Mouse (Mus musculus): Measurements from ENCODE around the gene Ano3. TPM values are rescaled to one million over a fixed set of nuclear protein-coding genes. Genes with fewer than 3 reads are reported as not detected.
A peak's percentile ranks its signal among the peaks of the same experiment; 100 is the strongest.

Ano3 gene
- total RNA-seq, 2 experiments from 2014 or later: 0.15 to 0.18 TPM

- DNase-seq: no peak
Observed at GRCm38 (mm10) chr2:110806302-110807093, 144.2 kb downstream of the Ano3 start.

GRCm38 (mm10) chr2:110795928-110796327 lies 154.8 kb downstream of the Ano3 start:
- no peak for DNase-seq

GRCm38 (mm10) chr2:110795433-110795832 lies 155.3 kb downstream of the Ano3 start:
- no peak for DNase-seq

GRCm38 (mm10) chr2:110787396-110787795 lies 163.3 kb downstream of the Ano3 start:
- no peak for DNase-seq

GRCm38 (mm10) chr2:110759434-110759833 lies 191.3 kb downstream of the Ano3 start:
- DNase-seq: no peak

- DNase-seq: no peak
Observed at GRCm38 (mm10) chr2:110757556-110757955, 193.2 kb downstream of the Ano3 start.

GRCm38 (mm10) chr2:110740493-110740892 lies 210.2 kb downstream of the Ano3 start:
- DNase-seq: no peak

GRCm38 (mm10) chr2:110739781-110740180 lies 210.9 kb downstream of the Ano3 start:
- DNase-seq: no peak

GRCm38 (mm10) chr2:110737981-110738380 lies 212.7 kb downstream of the Ano3 start:
- no peak for DNase-seq

- no peak for DNase-seq
Observed at GRCm38 (mm10) chr2:110737236-110737635, 213.5 kb downstream of the Ano3 start.

- no peak for DNase-seq
Observed at GRCm38 (mm10) chr2:110726106-110726505, 224.6 kb downstream of the Ano3 start.

GRCm38 (mm10) chr2:110722208-110722607 lies 228.5 kb downstream of the Ano3 start:
- no peak for DNase-seq

- no peak for DNase-seq
Observed at GRCm38 (mm10) chr2:110721290-110721753, 229.4 kb downstream of the Ano3 start, which contains the start of gene Muc15. Gene Muc15 (plus strand): TSS chr2:110721340.

- no peak for DNase-seq
Observed at GRCm38 (mm10) chr2:110719051-110719450, 231.7 kb downstream of the Ano3 start.

- DNase-seq: peak; percentile 49 to 51
Observed at GRCm38 (mm10) chr2:110710055-110710720, 240.5 kb downstream of the Ano3 start.

GRCm38 (mm10) chr2:110709436-110709835 lies 241.3 kb downstream of the Ano3 start:
- DNase-seq: no peak

- no peak for DNase-seq
Observed at GRCm38 (mm10) chr2:110671071-110671624, 279.6 kb downstream of the Ano3 start.

GRCm38 (mm10) chr2:110663329-110663728 lies 287.4 kb downstream of the Ano3 start:
- peak in 1 of 2 experiments; percentile 23 for DNase-seq

- DNase-seq: no peak
Observed at GRCm38 (mm10) chr2:110644846-110645245, 305.9 kb downstream of the Ano3 start.

- DNase-seq: no peak
Observed at GRCm38 (mm10) chr2:110644358-110644757, 306.4 kb downstream of the Ano3 start.

Measured in heart, adult 18-20 months (tissue).